Mouse (Mus musculus) bone marrow macrophage, adult 2 months (primary cell): ENCODE measurements around the gene Gcnt3.
"Not testable (repeated sequence)": the region's sequence is repeated elsewhere in the genome, so short reads cannot be mapped to it uniquely, and the experiment has no call there.

Source experiments
- CTCF ChIP-seq: IDR thresholded peaks from 2 replicates; pipeline ENCODE4 v1.5.1; 2012; ENCODE audit warnings: low read depth, mild to moderate bottlenecking, low read length, moderate library complexity
- POLR2A ChIP-seq: IDR thresholded peaks from 2 replicates; pipeline ENCODE4 v1.6.1; 2012; ENCODE audit warnings: mild to moderate bottlenecking, low read depth, low read length, borderline replicate concordance

DNA sequence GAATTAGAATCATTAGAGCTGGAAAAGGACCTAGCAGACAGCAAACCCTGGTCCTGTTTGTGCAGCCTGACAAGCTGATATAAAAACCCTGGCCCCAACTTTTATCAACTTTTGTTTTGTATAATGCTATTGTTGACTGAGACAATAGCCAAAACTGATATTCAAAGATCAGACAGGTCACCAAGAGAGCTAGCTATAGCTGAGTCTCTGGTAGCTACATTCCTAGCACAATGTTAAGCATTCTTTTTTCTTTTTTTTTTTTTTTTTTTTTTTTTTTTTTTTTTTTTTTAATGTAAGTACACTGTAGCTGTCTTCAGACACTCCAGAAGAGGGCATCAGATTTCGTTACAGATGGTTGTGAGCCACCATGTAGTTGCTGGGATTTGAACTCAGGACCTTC lies 14.3 kb downstream of the Gcnt3 start:
- TF ChIP-seq CTCF, POLR2A: not testable (repeated sequence)
